ENCODE assay signal across 8 mouse cellular contexts in the genomic region with DNA sequence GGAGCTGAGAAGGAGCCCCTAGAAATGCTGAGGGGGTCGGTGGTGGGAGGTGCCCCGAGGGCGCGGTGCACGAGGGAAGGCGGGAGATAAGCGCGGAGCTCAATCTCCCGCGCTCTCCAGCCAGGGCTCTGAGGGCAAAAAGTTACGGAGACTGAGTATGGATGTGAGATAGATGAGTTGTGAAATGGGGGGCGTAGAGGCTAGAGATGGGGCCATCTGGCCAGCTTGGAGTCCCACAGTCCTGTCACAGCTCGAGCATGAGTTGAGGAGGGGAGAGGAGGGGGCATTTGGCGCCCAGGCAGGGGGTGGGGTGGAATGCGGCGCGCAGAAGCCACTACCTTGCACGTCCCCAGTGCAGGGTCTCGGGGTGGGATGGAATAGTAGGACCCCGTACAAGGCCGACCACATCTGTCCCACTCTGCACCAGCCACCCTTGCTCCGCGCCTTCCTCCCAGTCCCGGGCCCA. TPM values are rescaled to one million over a fixed set of nuclear protein-coding genes. Genes with fewer than 3 reads are reported as not detected.
DNase-seq lines count a peak whose midpoint lies in the region; ATAC-seq and TF ChIP-seq lines count a peak whose summit lies in the region.

No protein-coding gene starts in this region.

- no peak overlapping the region for H3K27ac ChIP-seq in heart, adult 2 months
- peak overlapping the region; percentile 92 for H3K27ac ChIP-seq in embryonic facial prominence, embryonic 10.5 days (replicated peaks)
- no peak overlapping the region; the same call in 1 of the 2 replicates for H3K27ac ChIP-seq in hindbrain, embryonic 16.5 days (ENCODE audit: low read depth, low read length)
- peak overlapping the region; percentile 80 for H3K27ac ChIP-seq in midbrain, embryonic 12.5 days (replicated peaks)

- WGBS in heart, adult 2 months: 2% methylated on average over 23 of the region's 24 CpGs
- WGBS in embryonic facial prominence, embryonic 10.5 days: under 1% methylated on average over 24 of the region's 24 CpGs
- WGBS in hindbrain, embryonic 16.5 days: under 1% methylated on average over 18 of the region's 24 CpGs
- under 1% methylated on average over 23 of the region's 24 CpGs for whole genome bisulfite sequencing in midbrain, embryonic 12.5 days

- H3K4me3 ChIP-seq in heart, adult 2 months: peak overlapping the region; percentile 58
- peak overlapping the region; percentile 70 for H3K4me3 ChIP-seq in embryonic facial prominence, embryonic 10.5 days
- H3K4me3 ChIP-seq in hindbrain, embryonic 16.5 days (ENCODE audit: low read length): peak overlapping the region; percentile 81
- H3K4me3 ChIP-seq in midbrain, embryonic 12.5 days: peak overlapping the region; percentile 76

- H3K9ac ChIP-seq in heart, adult 2 months (ENCODE audit: low read depth, low read length): no peak overlapping the region
- peak overlapping the region; percentile 54 for H3K9ac ChIP-seq in hindbrain, embryonic 16.5 days (ENCODE audit: low read depth, low read length)
- peak overlapping the region; percentile 69 for H3K9ac ChIP-seq in midbrain, embryonic 12.5 days (replicated peaks)

- H3K27me3 ChIP-seq in heart, adult 2 months (ENCODE audit: control insufficient read depth, insufficient read depth, low read length): no peaks in the 10 kb centered on the region
- no peaks in the 10 kb centered on the region for H3K27me3 ChIP-seq in embryonic facial prominence, embryonic 10.5 days (replicated peaks; ENCODE audit: low read depth, poor library complexity, severe bottlenecking)
- no peaks in the 10 kb centered on the region for H3K27me3 ChIP-seq in hindbrain, embryonic 16.5 days (replicated peaks; ENCODE audit: control insufficient read depth, insufficient read depth, low read length)
- H3K27me3 ChIP-seq in midbrain, embryonic 12.5 days: no peaks in the 10 kb centered on the region

- intact Hi-C loops in heart, adult 2 months (cut with DNase I): loop anchor here (5.0 kb wide), 2 partner anchors 33 to 1973 kb away; no protein-coding TSS in a partner anchor

- H3K4me2 ChIP-seq in hindbrain, embryonic 16.5 days (ENCODE audit: low read length): peak overlapping the region; percentile 98
- peak overlapping the region; percentile 97 for H3K4me2 ChIP-seq in midbrain, embryonic 12.5 days (replicated peaks)

- TF ChIP-seq POLR2A in heart, adult 2 months (IDR thresholded peaks at IDR 0.05; ENCODE audit: insufficient read depth, low read depth, low read length): no peak

- no peak for TF ChIP-seq EP300 in heart, adult 2 months (IDR thresholded peaks at IDR 0.05; ENCODE audit: insufficient read depth, low read depth, low read length)

- H3K4me1 ChIP-seq in heart, adult 2 months (ENCODE audit: control insufficient read depth, insufficient read depth, low read length): peaks cover 2% of the 10 kb centered on the region; the same call in 1 of the 2 replicates
- H3K4me1 ChIP-seq in embryonic facial prominence, embryonic 10.5 days: peaks cover 24% of the 10 kb centered on the region
- peaks cover 25% of the 10 kb centered on the region for H3K4me1 ChIP-seq in hindbrain, embryonic 16.5 days (ENCODE audit: control insufficient read depth, insufficient read depth, low read depth, low read length)
- peaks cover 32% of the 10 kb centered on the region for H3K4me1 ChIP-seq in midbrain, embryonic 12.5 days

- TF ChIP-seq CTCF in heart, adult 2 months (IDR thresholded peaks at IDR 0.05): no peak

- DNase-seq in heart, adult 2 months: no peak
- no peak for DNase-seq in heart, adult 11 months
- peak; percentile 18 for DNase-seq in CD4-positive helper T cell, adult 2 months (ENCODE audit: low read depth, low spot score)
- peak; percentile 75 for DNase-seq in embryonic facial prominence, embryonic 10.5 days (ENCODE audit: low spot score)
- DNase-seq in thymus, postnatal 36 days: peak; percentile 33 to 56
- no peak for DNase-seq in frontal cortex, adult 2 months (ENCODE audit: extremely low spot score in 1 of 2, low spot score in 1 of 2)

- no peaks in the 10 kb centered on the region; the same call in 1 of the 2 replicates for H3K79me2 ChIP-seq in heart, adult 2 months (replicated peaks; ENCODE audit: control insufficient read depth, insufficient read depth, low read length)

- H3K9me3 ChIP-seq in embryonic facial prominence, embryonic 10.5 days: no peaks in the 10 kb centered on the region
- H3K9me3 ChIP-seq in hindbrain, embryonic 16.5 days (ENCODE audit: control insufficient read depth, low read length): no peaks in the 10 kb centered on the region
- no peaks in the 10 kb centered on the region for H3K9me3 ChIP-seq in midbrain, embryonic 12.5 days

- peak; percentile 29 for ATAC-seq in hindbrain, embryonic 16.5 days
- ATAC-seq in midbrain, embryonic 12.5 days (ENCODE audit: low FRiP score, low read depth): peak; percentile 44

- peaks cover 2% of the 10 kb centered on the region for H3K36me3 ChIP-seq in heart, adult 2 months (ENCODE audit: control insufficient read depth, insufficient read depth, low read length)
- peaks cover 34% of the 10 kb centered on the region for H3K36me3 ChIP-seq in embryonic facial prominence, embryonic 10.5 days (replicated peaks)
- peaks cover 7% of the 10 kb centered on the region for H3K36me3 ChIP-seq in hindbrain, embryonic 16.5 days (ENCODE audit: control insufficient read depth, insufficient read depth, low read length)
- H3K36me3 ChIP-seq in midbrain, embryonic 12.5 days: peaks cover 26% of the 10 kb centered on the region

RNA-seq across cellular contexts. Expression of a gene that starts 0.7 kb away (rescaled TPM):
- under 1 TPM; 0.36 to 0.65 TPM for total RNA-seq in heart, adult 2 months (2021)
- 0.43 and 0.85 TPM in 2 replicates for polyA plus RNA-seq in heart, adult 2 months (2012; rRNA removed)
- 107 and 110 TPM in 2 replicates for polyA plus RNA-seq in embryonic facial prominence, embryonic 10.5 days (2016; fragmentation: Nextera tagmentation; extraction: Ambion mirVana)
- polyA plus RNA-seq in hindbrain, embryonic 16.5 days (2015; fragmentation: Nextera tagmentation; extraction: Ambion mirVana): 14.3 and 17.4 TPM in 2 replicates
- polyA plus RNA-seq in midbrain, embryonic 12.5 days (2016; fragmentation: Nextera tagmentation; extraction: Ambion mirVana): 69.0 and 71.4 TPM in 2 replicates
- 1.8 and 2.6 TPM in 2 replicates for polyA plus RNA-seq in frontal cortex, adult 2 months (2012; rRNA removed)

RNA-seq across cellular contexts. Expression of a gene that starts 19.0 kb away (rescaled TPM):
- 1 to 10 TPM; 8.4 to 9.6 TPM for total RNA-seq in heart, adult 2 months (2021)
- polyA plus RNA-seq in heart, adult 2 months (2012; rRNA removed): 1.6 and 3.5 TPM in 2 replicates
- 12.0 and 13.0 TPM in 2 replicates for polyA plus RNA-seq in embryonic facial prominence, embryonic 10.5 days (2016; fragmentation: Nextera tagmentation; extraction: Ambion mirVana)
- polyA plus RNA-seq in hindbrain, embryonic 16.5 days (2015; fragmentation: Nextera tagmentation; extraction: Ambion mirVana): 9.6 and 10.7 TPM in 2 replicates
- 14.5 and 16.2 TPM in 2 replicates for polyA plus RNA-seq in midbrain, embryonic 12.5 days (2016; fragmentation: Nextera tagmentation; extraction: Ambion mirVana)
- 6.5 and 8.1 TPM in 2 replicates for polyA plus RNA-seq in frontal cortex, adult 2 months (2012; rRNA removed)

Comparison
In these comparisons a context has a peak if more than half of its experiments do, and no peak if none do; other contexts are left out.
1. DNase-seq: peak in CD4-positive helper T cell, adult 2 months (single experiment), embryonic facial prominence, embryonic 10.5 days (single experiment) and thymus, postnatal 36 days (2 of 2); none in heart, adult 2 months (0 of 2), heart, adult 11 months (single experiment) and frontal cortex, adult 2 months (0 of 2).
2. H3K27ac ChIP-seq: peak in embryonic facial prominence, embryonic 10.5 days (single experiment) and midbrain, embryonic 12.5 days (single experiment); none in heart, adult 2 months (single experiment) and hindbrain, embryonic 16.5 days (single experiment).
3. Peak in every context shown above with its lines, with median percentiles within 50 percentile points of each other: H3K4me3 ChIP-seq.